Mouse (Mus musculus) liver, embryonic 16.5 days (tissue): ENCODE measurements at regions not wholly inside any gene's neighbourhood (a gene's known extent, or its start where the extent isn't known, plus 50 kb on each side); places are given as distances from the start of the nearest gene placed in this dataset.
"Not testable (repeated sequence)": the region's sequence is repeated elsewhere in the genome, so short reads cannot be mapped to it uniquely, and the experiment has no call there.

Source experiments
- ATAC-seq: fragments of 200-750 bp; cut with Nextera tagmentation; 2 replicates; pipeline ENCODE4 v1.8.0; 2017; ENCODE audit warnings: low read depth, mild to moderate bottlenecking, moderate number of reproducible peaks, moderate library complexity
- H3K27ac ChIP-seq: fragments of 300-500 bp; sonication (generic); 2 replicates; pipeline ENCODE4 v1.5.1; 2014; ENCODE audit warnings: mild to moderate bottlenecking, low read length
- H3K27me3 ChIP-seq: fragments of 300-500 bp; sonication (generic); 2 replicates; pipeline ENCODE4 v1.6.1; 2014; ENCODE audit warnings: low read depth, low read length, mixed read lengths; ENCODE audit not compliant: control insufficient read depth, insufficient read depth
- H3K36me3 ChIP-seq: fragments of 300-500 bp; sonication (generic); 2 replicates; pipeline ENCODE4 v1.6.1; 2014; ENCODE audit warnings: mild to moderate bottlenecking; ENCODE audit not compliant: control insufficient read depth, insufficient read depth
- H3K4me1 ChIP-seq: fragments of 300-500 bp; sonication (generic); 2 replicates; pipeline ENCODE4 v1.6.1; 2014; ENCODE audit warnings: low read depth, low read length, mixed read lengths; ENCODE audit not compliant: control insufficient read depth
- H3K4me2 ChIP-seq: fragments of 300-500 bp; sonication (generic); 2 replicates; pipeline ENCODE4 v1.6.1; 2014; ENCODE audit warnings: low read depth, low read length, mixed read lengths
- H3K4me3 ChIP-seq: fragments of 300-500 bp; sonication (generic); 2 replicates; pipeline ENCODE4 v1.5.1; 2014; ENCODE audit warnings: low read depth, mild to moderate bottlenecking, low read length
- H3K9ac ChIP-seq: fragments of 300-500 bp; sonication (generic); 2 replicates; pipeline ENCODE4 v1.6.1; 2014; ENCODE audit warnings: low read depth, low read length
- H3K9me3 ChIP-seq: fragments of 300-500 bp; sonication (generic); replicated peaks from 2 replicates; pipeline ENCODE4 v1.6.1; 2016; ENCODE audit warnings: low read length; ENCODE audit not compliant: control insufficient read depth
- WGBS: fragments of 180-500 bp; shearing (Covaris S2); extraction: QIAGEN DNeasy Blood & Tissue Kit; methylation state at CpG from one replicate; pipeline ENCODE4 v1.1.7; 2014; ENCODE audit not compliant: insufficient replicate concordance; 5-methylcytosine and 5-hydroxymethylcytosine counted together

DNA sequence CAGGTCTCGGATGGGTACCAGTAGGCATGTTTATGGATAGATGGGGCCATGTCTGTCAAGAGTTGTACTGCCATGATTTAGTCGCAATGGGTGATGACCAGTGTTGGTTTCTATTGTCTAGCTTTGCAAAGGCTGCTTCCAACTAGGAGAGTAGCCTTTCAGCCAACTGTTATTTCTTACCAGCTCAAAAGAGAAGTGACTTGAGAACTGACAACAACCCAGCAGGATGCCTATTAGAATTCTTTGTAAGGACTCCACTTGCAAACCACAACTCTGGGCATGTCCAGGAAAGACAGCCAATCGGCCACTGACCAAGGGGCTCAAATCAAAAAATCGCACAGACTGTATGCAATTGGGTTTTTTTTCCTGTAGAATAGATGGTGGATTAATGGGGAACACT is 200.9 kb downstream of the Dhx15 start:
- H3K27ac ChIP-seq = no peak overlapping the region
- 45% methylated on average over 4 of the region's 4 CpGs for WGBS
- no peak overlapping the region for H3K4me3 ChIP-seq
- no peak overlapping the region for H3K4me2 ChIP-seq
- no peaks in the 10 kb centered on the region for H3K9me3 ChIP-seq
- no peaks in the 10 kb centered on the region for H3K36me3 ChIP-seq
- no peaks in the 10 kb centered on the region for H3K4me1 ChIP-seq
- ATAC-seq = no peak
- H3K27me3 ChIP-seq = no peaks in the 10 kb centered on the region
- H3K9ac ChIP-seq = no peak overlapping the region

GRCm38 (mm10) chr5:51988913-51989312 is 201.4 kb downstream of the Dhx15 start:
- Histone ChIP-seq H3K9me3 (no peaks in the 10 kb centered on the region), H3K4me3 (no peak overlapping the region), H3K36me3 (no peaks in the 10 kb centered on the region), H3K27me3 (no peaks in the 10 kb centered on the region), H3K9ac (no peak overlapping the region), H3K27ac (no peak overlapping the region), H3K4me2 (no peak overlapping the region), H3K4me1 (no peaks in the 10 kb centered on the region)
- no peak for ATAC-seq
- 33% methylated on average over 6 of the region's 6 CpGs for whole genome bisulfite sequencing

DNA sequence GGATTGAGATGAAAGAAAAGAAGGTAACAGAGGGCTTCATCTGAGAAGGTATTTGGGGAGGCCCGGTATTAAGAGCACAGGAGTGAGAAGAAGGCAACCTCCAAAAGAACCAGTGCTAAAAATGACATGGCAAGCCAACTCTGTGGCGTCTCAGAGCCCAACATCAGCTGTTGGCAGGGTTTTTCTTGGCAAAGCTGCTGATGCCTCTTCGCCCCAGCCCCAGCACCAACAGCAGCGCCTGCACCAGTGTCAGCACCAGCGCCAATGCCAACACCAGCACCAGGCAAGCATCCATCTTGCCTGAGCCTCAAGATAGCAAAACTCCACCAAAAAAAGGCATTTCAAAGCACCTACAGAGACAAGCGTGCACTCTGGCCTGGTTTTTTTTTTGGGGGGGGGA is 205.3 kb downstream of the Dhx15 start:
- H3K4me2 ChIP-seq = no peak overlapping the region
- H3K9me3 ChIP-seq = no peaks in the 10 kb centered on the region
- no peaks in the 10 kb centered on the region for H3K4me1 ChIP-seq
- H3K36me3 ChIP-seq = no peaks in the 10 kb centered on the region
- no peak overlapping the region for H3K4me3 ChIP-seq
- no peak for ATAC-seq
- no peaks in the 10 kb centered on the region for H3K27me3 ChIP-seq
- H3K9ac ChIP-seq = no peak overlapping the region
- 65% methylated on average over 6 of the region's 6 CpGs for WGBS
- H3K27ac ChIP-seq = no peak overlapping the region

DNA sequence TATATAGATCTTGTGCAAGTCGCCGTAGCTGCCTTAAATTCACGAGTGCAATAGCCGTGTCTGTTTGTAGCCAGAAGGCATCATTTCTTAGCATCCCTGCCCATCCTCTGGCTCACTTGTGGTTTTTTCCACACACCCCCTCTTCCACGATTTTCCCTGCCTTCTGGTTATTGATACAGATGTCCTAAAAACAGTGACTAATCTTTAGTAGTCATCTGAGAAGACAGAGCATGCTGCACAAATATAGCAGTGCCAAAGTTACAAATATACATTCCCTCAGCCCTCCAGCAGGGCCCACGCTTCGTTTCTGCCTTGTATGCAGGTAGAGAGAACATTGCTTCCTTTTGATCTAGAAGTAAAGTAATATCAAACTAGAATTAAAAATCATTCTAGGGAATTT is 207.5 kb downstream of the Dhx15 start:
- Histone ChIP-seq H3K36me3 (no peaks in the 10 kb centered on the region), H3K27me3 (no peaks in the 10 kb centered on the region), H3K4me3 (no peak overlapping the region), H3K4me1 (no peaks in the 10 kb centered on the region), H3K4me2 (no peak overlapping the region), H3K27ac (no peak overlapping the region), H3K9ac (no peak overlapping the region), H3K9me3 (no peaks in the 10 kb centered on the region)
- 67% methylated on average over 7 of the region's 7 CpGs for WGBS
- no peak for ATAC-seq

DNA sequence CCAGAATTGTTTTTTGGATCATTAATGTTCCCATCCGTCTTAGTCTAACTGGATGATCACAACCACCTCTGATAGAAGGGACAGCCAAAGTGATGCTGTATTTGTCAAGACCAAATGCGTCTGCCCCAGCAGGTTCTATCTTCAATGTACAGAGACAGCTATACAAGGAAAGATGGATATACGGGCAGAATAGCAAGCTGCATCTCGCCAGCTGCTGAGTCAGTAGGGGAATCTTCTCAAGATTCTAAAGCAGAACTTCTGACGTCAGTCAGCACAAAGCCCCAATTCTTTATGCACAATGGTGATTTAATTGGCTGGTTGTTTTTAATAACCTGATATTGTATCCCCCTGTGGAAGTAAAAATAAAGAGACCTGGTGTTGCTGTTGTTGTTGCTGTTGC is 209.4 kb downstream of the Dhx15 start:
- WGBS = 58% methylated on average over 5 of the region's 5 CpGs
- Histone ChIP-seq H3K27ac (no peak overlapping the region), H3K9me3 (no peaks in the 10 kb centered on the region)

DNA sequence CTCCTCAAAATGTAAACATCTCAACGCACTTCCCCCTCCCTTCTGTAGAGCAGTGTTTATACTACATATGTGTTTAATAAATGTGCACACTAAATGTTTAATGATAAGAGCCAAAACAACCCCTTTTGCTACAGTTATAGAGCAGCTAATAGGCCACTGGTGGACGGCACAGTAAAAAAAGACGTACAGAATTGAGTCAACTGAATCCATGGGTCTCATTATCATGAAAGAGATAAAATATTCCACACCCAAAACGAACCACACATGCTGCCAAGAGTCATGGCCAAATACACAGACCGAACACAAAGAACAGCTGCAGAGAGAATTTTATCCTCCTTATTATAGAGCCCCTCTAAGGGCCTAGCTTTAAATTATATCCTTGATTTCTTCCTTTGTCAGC is 237.8 kb downstream of the Dhx15 start:
- Histone ChIP-seq H3K9me3 (no peaks in the 10 kb centered on the region), H3K27ac (no peak overlapping the region), H3K36me3 (no peaks in the 10 kb centered on the region), H3K4me2 (no peak overlapping the region), H3K9ac (no peak overlapping the region), H3K27me3 (no peaks in the 10 kb centered on the region), H3K4me1 (no peaks in the 10 kb centered on the region), H3K4me3 (no peak overlapping the region)
- WGBS = 43% methylated on average over 5 of the region's 5 CpGs
- ATAC-seq = no peak

More for the DNA sequence above, 209.4 kb downstream of the Dhx15 start:
- Histone ChIP-seq H3K27me3 (no peaks in the 10 kb centered on the region), H3K36me3 (no peaks in the 10 kb centered on the region), H3K4me2 (no peak overlapping the region), H3K9ac (no peak overlapping the region), H3K4me3 (no peak overlapping the region), H3K4me1 (no peaks in the 10 kb centered on the region)
- ATAC-seq = no peak

DNA sequence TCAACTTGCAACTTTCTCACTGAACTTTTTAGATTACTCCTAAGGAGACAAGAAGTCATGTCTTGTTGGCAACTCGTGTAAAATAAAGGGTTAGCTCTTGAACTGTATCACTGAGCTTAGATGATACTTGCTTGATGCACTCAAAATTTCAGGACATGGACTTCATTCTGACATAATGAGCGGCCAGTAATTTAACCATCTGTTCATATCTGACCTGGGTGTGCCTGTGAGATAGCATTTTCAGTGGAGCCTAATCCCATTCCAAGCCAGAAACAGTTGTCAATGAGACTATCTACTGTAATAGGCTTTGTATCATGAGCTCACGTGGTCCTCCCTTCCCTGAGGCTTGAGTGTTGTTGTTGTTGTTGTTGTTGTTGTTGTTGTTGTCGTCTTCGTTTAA is 240.3 kb downstream of the Dhx15 start:
- no peak overlapping the region for H3K4me2 ChIP-seq
- no peak for ATAC-seq
- H3K4me3 ChIP-seq = no peak overlapping the region
- no peaks in the 10 kb centered on the region for H3K36me3 ChIP-seq
- WGBS = 54% methylated on average over 5 of the region's 5 CpGs
- no peaks in the 10 kb centered on the region for H3K27me3 ChIP-seq
- H3K27ac ChIP-seq = no peak overlapping the region
- H3K4me1 ChIP-seq = no peaks in the 10 kb centered on the region
- H3K9me3 ChIP-seq = no peaks in the 10 kb centered on the region
- no peak overlapping the region for H3K9ac ChIP-seq

DNA sequence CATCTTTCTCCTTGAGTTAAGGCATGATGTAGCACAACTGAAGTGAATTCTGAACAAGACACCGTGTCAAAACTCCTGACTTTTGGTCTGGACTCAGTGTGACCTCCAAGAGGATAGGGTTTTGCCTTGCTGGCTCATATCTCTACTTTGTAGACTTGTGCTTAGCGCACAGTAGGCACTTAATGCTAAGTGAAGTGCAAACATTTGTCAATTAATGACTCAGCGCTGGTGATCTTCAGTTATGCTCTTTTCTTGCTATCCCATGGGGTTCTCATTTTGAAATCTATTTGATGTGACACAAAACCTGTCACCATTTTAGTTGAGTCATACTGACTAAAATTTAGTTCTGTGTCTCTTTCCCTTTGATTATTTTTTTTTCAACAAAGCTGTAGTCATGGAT is 244.3 kb downstream of the Dhx15 start:
- H3K4me2 ChIP-seq = no peak overlapping the region
- no peak overlapping the region for H3K27ac ChIP-seq
- no peak for ATAC-seq
- H3K36me3 ChIP-seq = no peaks in the 10 kb centered on the region
- peaks cover 7% of the 10 kb centered on the region for H3K4me1 ChIP-seq
- H3K4me3 ChIP-seq = no peak overlapping the region
- no peaks in the 10 kb centered on the region for H3K27me3 ChIP-seq
- WGBS = 70% methylated on average over 3 of the region's 3 CpGs
- no peaks in the 10 kb centered on the region for H3K9me3 ChIP-seq
- H3K9ac ChIP-seq = no peak overlapping the region

DNA sequence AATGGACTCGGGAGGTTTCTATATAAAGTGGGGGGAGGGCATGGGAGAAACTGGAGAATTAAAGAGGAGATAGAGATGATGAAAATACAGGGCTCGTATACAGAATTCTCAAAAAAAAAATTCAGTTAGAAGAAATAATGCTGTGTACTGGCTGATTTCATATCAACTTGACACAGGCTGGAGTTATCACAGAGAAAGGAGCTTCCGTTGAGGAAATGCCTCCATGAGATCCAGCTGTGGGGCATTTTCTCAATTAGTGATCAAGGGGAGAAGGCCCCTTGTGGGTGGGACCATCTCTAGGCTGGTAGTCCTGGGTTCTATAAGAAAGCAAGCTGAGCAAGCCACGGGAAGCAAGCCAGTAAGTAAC is 248.4 kb downstream of the Dhx15 start:
- not testable (repeated sequence) for H3K4me1 ChIP-seq, H3K9me3 ChIP-seq, H3K27me3 ChIP-seq, H3K27ac ChIP-seq, H3K4me3 ChIP-seq, H3K36me3 ChIP-seq, H3K9ac ChIP-seq
- 30% methylated on average over 4 of the region's 4 CpGs for WGBS
- H3K4me2 ChIP-seq = peak overlapping the region; percentile 37; the same call in 1 of the 2 replicates
- ATAC-seq = peak; percentile 53
